19 mouse cellular contexts compared by ENCODE assay signal in genomic region chr16:77154831-77155230, GRCm38 (mm10).
DNase-seq lines count a peak whose midpoint lies in the region; ATAC-seq and TF ChIP-seq lines count a peak whose summit lies in the region.
"Had no signal": no experiment of that assay in that cellular context is flagged by ENCODE, and none has a peak within 500 bp of the region (broad histone marks: within the 10 kb centered on the region; RNA-seq: fewer than 3 reads in every experiment).

No protein-coding gene starts in this region.

- WGBS in hindbrain, postnatal 0 days = 59% methylated on average over 1 of the region's 1 CpGs
- 93% methylated on average over 1 of the region's 1 CpGs for WGBS in hindbrain, embryonic 10.5 days
- 76% methylated on average over 1 of the region's 1 CpGs for WGBS in lung, embryonic 14.5 days

- TF ChIP-seq CTCF in hindbrain, postnatal 0 days (IDR thresholded peaks at IDR 0.05; ENCODE audit: low read depth) = no peak
- TF ChIP-seq CTCF in lung, embryonic 14.5 days (IDR thresholded peaks at IDR 0.05; ENCODE audit: low read depth) = no peak

- DNase-seq in cerebellum, postnatal 10 days = peak; percentile 75 to 78
- DNase-seq in cerebellum, adult 11 months = no peak
- peak; percentile 36 for DNase-seq in hindbrain, postnatal 0 days (ENCODE audit: low spot score)
- no peak for DNase-seq in hindbrain, embryonic 10.5 days (ENCODE audit: low spot score)
- peak; percentile 32 for DNase-seq in lung, embryonic 14.5 days
- DNase-seq in lung, postnatal 36 days = no peak
- DNase-seq in NIH3T3 (ENCODE audit: low read depth) = peak; percentile 32
- DNase-seq in layer of hippocampus, adult 9-10 months (ENCODE audit: low spot score) = no peak
- DNase-seq: adrenal gland, adult 8-10 months; adrenal gland, postnatal 14 days; adrenal gland, postnatal 36 days; cerebellum, adult 9-11 months; forebrain, postnatal 0 days had no signal

- H3K27ac ChIP-seq in hindbrain, postnatal 0 days = no peak overlapping the region
- no peak overlapping the region for H3K27ac ChIP-seq in hindbrain, embryonic 10.5 days
- no peak overlapping the region for H3K27ac ChIP-seq in lung, embryonic 14.5 days (ENCODE audit: low read depth)
- H3K27ac ChIP-seq: embryonic facial prominence, embryonic 10.5 days; embryonic facial prominence, embryonic 12.5 days; forebrain, embryonic 13.5 days; forebrain, embryonic 15.5 days had no signal

- H3K9me3 ChIP-seq in hindbrain, postnatal 0 days (ENCODE audit: low read length) = no peaks in the 10 kb centered on the region
- H3K9me3 ChIP-seq in hindbrain, embryonic 10.5 days = no peaks in the 10 kb centered on the region
- H3K9me3 ChIP-seq in lung, embryonic 14.5 days (ENCODE audit: low read depth, low read length) = no peaks in the 10 kb centered on the region
- H3K9me3 ChIP-seq: embryonic facial prominence, embryonic 10.5 days; embryonic facial prominence, embryonic 12.5 days; forebrain, embryonic 13.5 days; forebrain, embryonic 15.5 days had no signal

- no peak overlapping the region for H3K4me2 ChIP-seq in hindbrain, postnatal 0 days (ENCODE audit: low read depth, low read length)
- no peak overlapping the region for H3K4me2 ChIP-seq in lung, embryonic 14.5 days
- H3K4me2 ChIP-seq: embryonic facial prominence, embryonic 12.5 days; forebrain, embryonic 13.5 days; forebrain, embryonic 15.5 days had no signal

- H3K4me1 ChIP-seq in hindbrain, postnatal 0 days (ENCODE audit: insufficient read depth, low read length) = no peaks in the 10 kb centered on the region
- no peaks in the 10 kb centered on the region for H3K4me1 ChIP-seq in hindbrain, embryonic 10.5 days (replicated peaks)
- H3K4me1 ChIP-seq in lung, embryonic 14.5 days (ENCODE audit: insufficient read depth) = no peaks in the 10 kb centered on the region
- H3K4me1 ChIP-seq: embryonic facial prominence, embryonic 10.5 days; embryonic facial prominence, embryonic 12.5 days; forebrain, embryonic 13.5 days; forebrain, embryonic 15.5 days had no signal

- H3K27me3 ChIP-seq in hindbrain, postnatal 0 days (ENCODE audit: insufficient read depth, low read length) = no peaks in the 10 kb centered on the region
- H3K27me3 ChIP-seq in hindbrain, embryonic 10.5 days (ENCODE audit: insufficient read depth, poor library complexity, severe bottlenecking) = no peaks in the 10 kb centered on the region
- no peaks in the 10 kb centered on the region for H3K27me3 ChIP-seq in lung, embryonic 14.5 days (ENCODE audit: insufficient read depth, low read length)
- H3K27me3 ChIP-seq: embryonic facial prominence, embryonic 12.5 days; forebrain, embryonic 13.5 days; forebrain, embryonic 15.5 days had no signal

- H3K36me3 ChIP-seq in hindbrain, postnatal 0 days (ENCODE audit: insufficient read depth, low read length) = no peaks in the 10 kb centered on the region
- no peaks in the 10 kb centered on the region for H3K36me3 ChIP-seq in hindbrain, embryonic 10.5 days
- H3K36me3 ChIP-seq in lung, embryonic 14.5 days (ENCODE audit: insufficient read depth) = no peaks in the 10 kb centered on the region
- H3K36me3 ChIP-seq: embryonic facial prominence, embryonic 10.5 days; embryonic facial prominence, embryonic 12.5 days; forebrain, embryonic 15.5 days had no signal

- no peak overlapping the region for H3K9ac ChIP-seq in hindbrain, postnatal 0 days (replicated peaks; ENCODE audit: low read length)
- H3K9ac ChIP-seq in lung, embryonic 14.5 days = no peak overlapping the region
- H3K9ac ChIP-seq: embryonic facial prominence, embryonic 12.5 days; forebrain, embryonic 13.5 days; forebrain, embryonic 15.5 days; forebrain, postnatal 0 days had no signal

- no peak overlapping the region for H3K4me3 ChIP-seq in hindbrain, postnatal 0 days (ENCODE audit: low read length)
- H3K4me3 ChIP-seq in hindbrain, embryonic 10.5 days = no peak overlapping the region
- no peak overlapping the region for H3K4me3 ChIP-seq in lung, embryonic 14.5 days (ENCODE audit: low read depth, low read length)
- H3K4me3 ChIP-seq: embryonic facial prominence, embryonic 10.5 days; embryonic facial prominence, embryonic 12.5 days; forebrain, embryonic 13.5 days; forebrain, embryonic 15.5 days had no signal

- no peak for ATAC-seq in hindbrain, postnatal 0 days
- ATAC-seq in lung, embryonic 14.5 days (ENCODE audit: insufficient read depth) = no peak
- ATAC-seq: activated CD4-positive, CD25-positive, alpha-beta regulatory T cell, adult 4 months; forebrain, embryonic 13.5 days; forebrain, embryonic 15.5 days; forebrain, postnatal 0 days; Patski had no signal

Comparison
In these comparisons a context has a peak if more than half of its experiments do, and no peak if none do; other contexts are left out.
1. DNase-seq: peak in cerebellum, postnatal 10 days (2 of 2), hindbrain, postnatal 0 days (single experiment), lung, embryonic 14.5 days (single experiment) and NIH3T3 (single experiment); none in cerebellum, adult 11 months (single experiment), hindbrain, embryonic 10.5 days (single experiment), lung, postnatal 36 days (single experiment) and layer of hippocampus, adult 9-10 months (single experiment).